Mouse (Mus musculus) midbrain, embryonic 15.5 days (tissue): ENCODE results near the gene Dyrk1a. TPM values are rescaled to one million over a fixed set of nuclear protein-coding genes. Genes with fewer than 3 reads are reported as not detected.

Experiments used
- ATAC-seq: fragments of 200-750 bp; cut with Nextera tagmentation; replicated peaks from 2 replicates; pipeline ENCODE4 v1.8.0; 2017; ENCODE audit warnings: moderate TSS enrichment
- H3K27ac ChIP-seq: fragments of 300-500 bp; sonication (generic); 2 replicates; pipeline ENCODE4 v1.5.1; 2015; ENCODE audit warnings: mild to moderate bottlenecking, inconsistent platforms
- H3K27me3 ChIP-seq: fragments of 300-500 bp; sonication (generic); replicated peaks from 2 replicates; pipeline ENCODE4 v1.6.1; 2015; ENCODE audit warnings: inconsistent platforms
- H3K36me3 ChIP-seq: fragments of 300-500 bp; sonication (generic); replicated peaks from 2 replicates; pipeline ENCODE4 v1.6.1; 2015; ENCODE audit warnings: inconsistent platforms
- H3K4me1 ChIP-seq: fragments of 300-500 bp; sonication (generic); 2 replicates; pipeline ENCODE4 v1.6.1; 2015; ENCODE audit warnings: inconsistent platforms
- H3K4me2 ChIP-seq: fragments of 300-500 bp; sonication (generic); 2 replicates; pipeline ENCODE4 v1.6.1; 2015; ENCODE audit warnings: inconsistent platforms, mild to moderate bottlenecking, moderate library complexity
- H3K4me3 ChIP-seq: fragments of 300-500 bp; sonication (generic); 2 replicates; pipeline ENCODE4 v1.5.1; 2015; ENCODE audit warnings: mild to moderate bottlenecking, inconsistent platforms
- H3K9ac ChIP-seq: fragments of 300-500 bp; sonication (generic); 2 replicates; pipeline ENCODE4 v1.6.1; 2015; ENCODE audit warnings: mild to moderate bottlenecking, inconsistent platforms
- H3K9me3 ChIP-seq: fragments of 300-500 bp; sonication (generic); 2 replicates; pipeline ENCODE4 v1.6.1; 2016; ENCODE audit warnings: inconsistent platforms
- WGBS: fragments of 180-500 bp; shearing (Covaris S2); methylation state at CpG from one replicate; pipeline ENCODE4 v1.1.7; 2015; ENCODE audit warnings: mixed read lengths; 5-methylcytosine and 5-hydroxymethylcytosine counted together
- polyA plus RNA-seq: library from polyadenylated mRNA; unstranded; fragments of >200 nt; fragmentation: Nextera tagmentation; extraction: Ambion mirVana; gene quantifications from 2 replicates; pipeline ENCODE4 v1.2.1, GENCODE M21; 2015

Gene Dyrk1a
- polyA plus RNA-seq, 1 experiment from 2014 or later = 11.7 TPM

- Histone ChIP-seq H3K4me2 (no peak overlapping the region), H3K9me3 (no peaks in the 10 kb centered on the region), H3K4me1 (no peaks in the 10 kb centered on the region), H3K27ac (no peak overlapping the region), H3K9ac (no peak overlapping the region), H3K27me3 (no peaks in the 10 kb centered on the region), H3K36me3 (no peaks in the 10 kb centered on the region), H3K4me3 (no peak overlapping the region)
- WGBS = 86% methylated on average over 8 of the region's 8 CpGs
- no peak for ATAC-seq
Measured at GRCm38 (mm10) chr16:94736462-94737358, 166.9 kb downstream of the Dyrk1a start.

DNA sequence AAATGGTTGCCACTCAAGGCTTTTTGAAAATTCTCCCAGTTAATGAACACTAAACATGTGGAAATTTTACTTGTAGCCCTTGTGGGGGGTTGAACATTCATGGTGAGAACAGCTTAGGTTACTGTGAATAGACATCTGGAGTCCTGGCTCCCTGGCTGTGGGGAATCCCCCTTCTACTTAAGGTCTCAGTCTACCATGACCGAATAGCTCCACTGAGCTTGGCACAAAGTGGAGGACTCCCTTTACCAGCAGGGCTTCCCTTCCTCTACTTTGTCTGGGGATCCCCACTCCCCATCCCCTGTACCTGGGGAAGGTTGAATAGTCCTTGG, 167.5 kb downstream of the Dyrk1a start:
- Histone ChIP-seq H3K4me3 (no peak overlapping the region), H3K4me2 (no peak overlapping the region), H3K9me3 (no peaks in the 10 kb centered on the region), H3K4me1 (no peaks in the 10 kb centered on the region), H3K27ac (no peak overlapping the region), H3K9ac (no peak overlapping the region), H3K36me3 (no peaks in the 10 kb centered on the region), H3K27me3 (no peaks in the 10 kb centered on the region)
- ATAC-seq = no peak
- WGBS = 89% methylated on average over 1 of the region's 1 CpGs

GRCm38 (mm10) chr16:94743853-94744501, 174.2 kb downstream of the Dyrk1a start:
- Histone ChIP-seq H3K36me3 (no peaks in the 10 kb centered on the region), H3K9me3 (no peaks in the 10 kb centered on the region), H3K27me3 (0 out of 2 replicates have a peak, but pooled peaks cover 3% of the 10 kb centered on the region), H3K4me1 (0 out of 2 replicates have a peak, but pooled peaks cover under 1% of the 10 kb centered on the region), H3K27ac (no peak overlapping the region), H3K4me3 (no peak overlapping the region), H3K4me2 (peak overlapping the region; percentile 23), H3K9ac (no peak overlapping the region)
- ATAC-seq = no peak
- 3% methylated on average over 11 of the region's 11 CpGs for whole genome bisulfite sequencing

- Histone ChIP-seq H3K36me3 (no peaks in the 10 kb centered on the region), H3K4me2 (no peak overlapping the region), H3K27ac (no peak overlapping the region), H3K4me3 (no peak overlapping the region), H3K9ac (no peak overlapping the region), H3K9me3 (no peaks in the 10 kb centered on the region), H3K27me3 (0 out of 2 replicates have a peak, but pooled peaks cover 3% of the 10 kb centered on the region), H3K4me1 (0 out of 2 replicates have a peak, but pooled peaks cover 2% of the 10 kb centered on the region)
- WGBS = 73% methylated on average over 9 of the region's 9 CpGs
- ATAC-seq = no peak
Measured at GRCm38 (mm10) chr16:94745016-94745415, 175.2 kb downstream of the Dyrk1a start.

Other genes starting within 250 kb of the Dyrk1a start
- gene Ripply3, start 241.6 kb upstream of the Dyrk1a start, polyA plus RNA-seq = 1.1 and 1.7 TPM in 2 replicates
- 917 and 970 TPM in 2 replicates for gene Ttc3, start 199.4 kb upstream of the Dyrk1a start, polyA plus RNA-seq
- 110 and 114 TPM in 2 replicates for gene Pigp, start 198.2 kb upstream of the Dyrk1a start, polyA plus RNA-seq
- 79.8 and 91.8 TPM in 2 replicates for gene Vps26c, start 43.2 kb upstream of the Dyrk1a start, polyA plus RNA-seq